Mouse (Mus musculus) layer of hippocampus, adult 2 months (tissue): ENCODE measurements around the gene Sox8. TPM values are rescaled to one million over a fixed set of nuclear protein-coding genes. Genes with fewer than 3 reads are reported as not detected.

ENCODE experiments used
- DNase-seq, 2 experiments: peaks; one replicate each; pipeline ENCODE4 v3.0.0; 2022; ENCODE audit warnings: low spot score in 2 of 2
- H3K27ac ChIP-seq: fragments of 200-600 bp; 2 replicates; pipeline ENCODE4 v1.8.1; 2022
- H3K4me3 ChIP-seq: fragments of 200-600 bp; 2 replicates; pipeline ENCODE4 v1.8.1; 2022; ENCODE audit warnings: mild to moderate bottlenecking
- CTCF ChIP-seq: fragments of 200-600 bp; conservative IDR thresholded peaks from 2 replicates; pipeline ENCODE4 v1.8.1; 2022; ENCODE audit warnings: antibody characterized with exemption, mild to moderate bottlenecking, moderate library complexity
- total RNA-seq, 2 experiments: library from RNA; stranded (reverse); gene quantifications; 2 replicates each; pipeline ENCODE4 v1.2.3; 2021

Sox8 gene
- total RNA-seq, 2 experiments from 2014 or later, result 47.7 to 55.7 TPM

DNA sequence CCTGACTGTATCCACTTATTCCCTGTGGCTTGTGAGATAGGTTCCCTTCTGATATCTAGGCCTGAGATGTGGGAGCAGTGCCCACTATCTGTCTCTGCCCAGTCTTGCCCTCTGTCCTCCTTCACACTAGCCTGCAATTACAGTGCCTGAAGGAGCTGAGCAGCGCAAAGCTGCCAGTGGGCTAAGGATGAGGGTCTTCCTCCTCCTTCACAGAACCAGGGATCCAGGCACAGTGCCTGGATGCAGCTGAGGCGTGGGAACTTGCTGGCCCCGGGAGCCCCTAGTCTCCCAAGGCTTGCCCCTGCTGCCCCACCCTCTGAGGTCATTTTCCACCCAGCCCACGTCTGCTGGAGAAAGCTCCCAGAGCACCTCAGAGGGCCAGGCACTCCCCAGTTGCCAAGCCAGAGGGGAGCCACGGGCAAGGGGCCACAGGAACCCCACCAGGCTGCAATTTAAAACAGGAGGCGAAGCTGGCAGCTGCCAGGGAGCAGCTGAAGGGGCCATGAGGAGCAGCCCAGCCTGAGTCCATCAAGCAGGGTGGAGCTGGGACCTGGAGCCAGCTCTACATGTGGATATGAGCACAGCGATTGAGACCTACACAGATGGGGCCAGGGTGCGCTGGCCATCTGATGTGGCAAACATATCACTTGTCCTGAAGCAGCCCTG, 40.0 kb downstream of the Sox8 start:
- no peak for TF ChIP-seq CTCF
- Histone ChIP-seq H3K4me3 (no peak overlapping the region), H3K27ac (no peak overlapping the region)
- no peak for DNase-seq

DNA sequence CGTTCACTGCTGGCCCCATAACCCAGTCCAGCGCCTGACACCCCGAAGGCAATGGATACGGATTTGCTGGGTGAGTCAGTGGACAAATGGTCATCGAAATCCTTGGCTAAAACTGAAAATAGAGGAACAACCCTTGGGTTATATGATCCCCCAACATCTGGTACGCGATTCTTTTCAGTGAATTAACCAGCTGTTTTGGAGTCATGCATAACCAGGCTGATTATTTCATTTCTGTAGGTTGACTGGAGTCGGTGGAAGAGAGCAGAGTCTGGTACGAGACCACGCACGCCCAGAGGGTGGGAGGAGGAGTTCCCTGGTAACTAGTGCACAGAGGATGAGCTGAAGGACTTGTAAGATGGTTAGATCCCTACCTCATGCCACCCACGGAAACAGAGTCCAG, 48.4 kb downstream of the Sox8 start:
- no peak for DNase-seq
- Histone ChIP-seq H3K27ac (no peak overlapping the region), H3K4me3 (no peak overlapping the region)
- TF ChIP-seq CTCF, result no peak

DNA sequence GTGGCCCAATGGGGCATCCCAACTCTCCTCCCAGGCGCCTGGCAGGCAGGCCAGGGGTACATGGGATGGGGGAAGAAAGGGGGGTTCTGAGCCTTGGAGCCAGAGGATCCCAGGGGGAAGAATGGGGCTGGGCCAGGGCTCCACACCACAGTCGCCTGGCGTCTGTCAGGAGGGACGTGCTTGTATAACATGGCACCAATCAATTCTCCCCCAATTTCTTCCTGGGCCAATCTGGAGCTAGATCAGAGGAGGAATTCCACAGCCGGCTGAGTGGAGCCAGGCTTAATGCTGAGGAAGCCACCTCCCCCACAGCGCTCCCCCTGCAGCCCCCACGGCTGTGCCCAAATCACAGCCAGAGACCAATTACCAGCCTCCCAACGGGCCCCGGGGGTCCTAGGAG, 50.0 kb downstream of the Sox8 start:
- no peak for TF ChIP-seq CTCF
- DNase-seq, result no peak
- Histone ChIP-seq H3K27ac (peak overlapping the region; percentile 87), H3K4me3 (no peak overlapping the region)

DNA sequence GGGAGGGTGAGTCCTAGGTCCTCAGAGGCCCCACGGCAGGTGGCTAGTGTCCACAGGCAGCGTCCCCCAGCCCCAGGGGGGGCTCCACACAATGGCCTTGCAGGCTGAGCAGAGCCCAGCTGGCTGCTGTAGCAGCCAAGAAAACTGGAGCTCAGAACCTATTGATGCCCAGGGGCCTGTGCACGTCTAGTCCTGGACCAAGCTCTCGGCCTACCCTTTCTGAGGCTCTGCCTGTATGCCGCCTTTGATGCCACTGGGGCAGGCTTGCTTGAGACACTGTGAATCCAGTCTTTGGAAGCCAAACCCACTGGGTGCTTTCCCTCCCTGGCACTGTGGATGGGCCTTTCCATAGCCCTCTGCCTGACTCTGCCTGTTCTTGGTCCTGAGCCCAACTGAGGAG, 51.0 kb downstream of the Sox8 start:
- TF ChIP-seq CTCF, result no peak
- peak overlapping the region; percentile 87 for H3K27ac ChIP-seq

DNA sequence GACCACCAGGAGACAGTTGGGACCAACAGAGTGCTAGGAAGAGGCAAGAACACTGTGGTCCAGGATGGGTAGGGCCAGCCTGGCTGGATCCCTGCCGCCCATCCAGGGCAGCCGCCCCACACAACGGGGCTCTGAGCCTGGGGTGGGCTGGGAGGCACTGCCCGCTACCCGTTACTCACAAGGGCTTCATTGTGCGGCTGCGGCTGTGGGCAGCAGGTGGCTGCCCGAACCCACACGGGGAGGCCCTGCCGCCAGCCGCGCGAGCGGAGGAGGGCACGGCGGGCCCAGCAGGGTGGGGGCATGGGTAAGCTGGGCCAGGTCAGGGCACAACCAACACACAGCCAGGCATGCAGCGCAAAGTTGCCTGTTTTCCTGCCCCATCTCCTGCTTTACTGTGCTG, 52.3 kb downstream of the Sox8 start:
- peak; percentile 47 to 76 for DNase-seq
- TF ChIP-seq CTCF, result peak; percentile 30; the same call in 1 of the 2 replicates
- H3K27ac ChIP-seq, result peak overlapping the region; percentile 87
- 0 out of 2 replicates have a peak overlapping the region, but pooled peaks have one; percentile 15 for H3K4me3 ChIP-seq

More for the DNA sequence above, 51.0 kb downstream of the Sox8 start:
- H3K4me3 ChIP-seq, result no peak overlapping the region
- peak; percentile 27 to 50 for DNase-seq

- Histone ChIP-seq H3K4me3 (no peak overlapping the region), H3K27ac (no peak overlapping the region)
- no peak for DNase-seq
- TF ChIP-seq CTCF, result no peak
These were observed 54.2 kb downstream of the Sox8 start for GRCm38 (mm10) chr17:25516315-25516714.

Other genes with a start within 250 kb of the Sox8 start
- not detected for gene Tpsab1, start 225.1 kb downstream of the Sox8 start, total RNA-seq
- under 1 TPM in 1 of 2 experiments, not detected in 1; 0.82 TPM for gene Tpsb2, start 204.4 kb downstream of the Sox8 start, total RNA-seq
- gene Tpsg1, start 201.4 kb downstream of the Sox8 start, total RNA-seq, result not detected
- gene Cacna1h, start 136.9 kb downstream of the Sox8 start, total RNA-seq, result 100 to 1,000 TPM; 121 to 142 TPM
- gene Tekt4, start 116.1 kb downstream of the Sox8 start, total RNA-seq, result 1 to 10 TPM; 1.8 to 2.0 TPM
- gene Sstr5, start 73.4 kb downstream of the Sox8 start, total RNA-seq, result under 1 TPM in 1 of 2 experiments, not detected in 1; 0.15 TPM
- gene Lmf1, start 8.4 kb upstream of the Sox8 start, total RNA-seq, result 10 to 100 TPM; 25.5 to 31.2 TPM
- gene Gng13, start 146.5 kb upstream of the Sox8 start, total RNA-seq, result 100 to 1,000 TPM; 106 to 122 TPM
- 1 to 10 TPM; 1.2 to 1.8 TPM for gene Chtf18, start 156.7 kb upstream of the Sox8 start, total RNA-seq
- gene Rpusd1, start 157.0 kb upstream of the Sox8 start, total RNA-seq, result 10 to 100 TPM; 54.5 to 56.9 TPM
- not detected for gene Mslnl, start 165.4 kb upstream of the Sox8 start, total RNA-seq
- gene Msln, start 183.7 kb upstream of the Sox8 start, total RNA-seq, result under 1 TPM; 0.51 to 0.69 TPM
- gene Narfl, start 203.1 kb upstream of the Sox8 start, total RNA-seq, result 10 to 100 TPM; 37.4 to 39.8 TPM
- 100 to 1,000 TPM; 116 to 117 TPM for gene Haghl, start 215.0 kb upstream of the Sox8 start, total RNA-seq
- under 1 TPM; 0.49 to 0.51 TPM for gene Ccdc78, start 215.9 kb upstream of the Sox8 start, total RNA-seq
- gene Fam173a, start 222.2 kb upstream of the Sox8 start, total RNA-seq, result 10 to 100 TPM; 83.0 to 89.3 TPM
- gene AC134908.4, start 225.0 kb upstream of the Sox8 start, total RNA-seq, result 1 to 10 TPM; 1.4 to 1.9 TPM
- gene Metrn, start 226.4 kb upstream of the Sox8 start, total RNA-seq, result 10 to 100 TPM; 76.9 to 80.3 TPM
- 100 to 1,000 TPM; 680 to 699 TPM for gene Fbxl16, start 238.4 kb upstream of the Sox8 start, total RNA-seq